Mouse (Mus musculus): ENCODE measurements around the gene Gpr68. TPM values are rescaled to one million over a fixed set of nuclear protein-coding genes. Genes with fewer than 3 reads are reported as not detected.

Gene Gpr68
- polyA plus RNA-seq, 1 experiment: 0.13 TPM

GRCm38 (mm10) chr12:100952193-100952931 is 44.4 kb upstream of the Gpr68 start:
- Histone ChIP-seq H3ac (ENCODE audit: control insufficient read depth, insufficient read length, low read depth) (no peak overlapping the region), H3K36me3 (ENCODE audit: control insufficient read depth, insufficient read depth) (peaks cover 6% of the 10 kb centered on the region), H3K4me3 (ENCODE audit: insufficient read depth, poor library complexity, severe bottlenecking) (no peak overlapping the region), H3K79me3 (ENCODE audit: low read depth) (no peaks in the 10 kb centered on the region), H3K27me3 (ENCODE audit: control insufficient read depth, insufficient read depth, insufficient read length) (no peaks in the 10 kb centered on the region), H3K79me2 (ENCODE audit: control insufficient read depth, insufficient read depth) (no peaks in the 10 kb centered on the region)
- TF ChIP-seq FOSL1 (IDR thresholded peaks at IDR 0.05; ENCODE audit: insufficient read depth, low read length, poor library complexity, severe bottlenecking) (no peak), CTCF (IDR thresholded peaks at IDR 0.05; ENCODE audit: control insufficient read depth, insufficient read depth, insufficient read length) (peak; percentile 62)

GRCm38 (mm10) chr12:100949146-100949545 is 41.1 kb upstream of the Gpr68 start:
- H3K27me3 ChIP-seq (ENCODE audit: control insufficient read depth, insufficient read depth, insufficient read length): no peaks in the 10 kb centered on the region
- H3K4me3 ChIP-seq (ENCODE audit: insufficient read depth, poor library complexity, severe bottlenecking): no peak overlapping the region
- no peak overlapping the region for H3ac ChIP-seq (ENCODE audit: control insufficient read depth, insufficient read length, low read depth)
- TF ChIP-seq MYOD1 (IDR thresholded peaks at IDR 0.05; ENCODE audit: control insufficient read depth, insufficient read length, low read depth) (no peak), CTCF (IDR thresholded peaks at IDR 0.05; ENCODE audit: control insufficient read depth, insufficient read depth, insufficient read length) (no peak), FOSL1 (IDR thresholded peaks at IDR 0.05; ENCODE audit: insufficient read depth, low read length, poor library complexity, severe bottlenecking) (no peak), CEBPB (IDR thresholded peaks at IDR 0.05; ENCODE audit: low read depth) (no peak), MAX (IDR thresholded peaks at IDR 0.05) (no peak), MYOG (IDR thresholded peaks at IDR 0.05; ENCODE audit: control insufficient read depth, extremely low read depth, insufficient read length) (no peak), USF1 (IDR thresholded peaks at IDR 0.05; ENCODE audit: low read depth) (no peak)
- H3K79me3 ChIP-seq (ENCODE audit: low read depth): no peaks in the 10 kb centered on the region
- peaks cover 16% of the 10 kb centered on the region for H3K36me3 ChIP-seq (ENCODE audit: control insufficient read depth, insufficient read depth)
- H3K79me2 ChIP-seq (ENCODE audit: control insufficient read depth, insufficient read depth): no peaks in the 10 kb centered on the region

- no peaks in the 10 kb centered on the region for H3K79me2 ChIP-seq (ENCODE audit: control insufficient read depth, insufficient read depth)
- H3K79me3 ChIP-seq (ENCODE audit: low read depth): no peaks in the 10 kb centered on the region
- H3K36me3 ChIP-seq (ENCODE audit: control insufficient read depth, insufficient read depth): peaks cover 20% of the 10 kb centered on the region
- H3ac ChIP-seq (ENCODE audit: control insufficient read depth, insufficient read length, low read depth): no peak overlapping the region
- H3K4me3 ChIP-seq (ENCODE audit: insufficient read depth, poor library complexity, severe bottlenecking): no peak overlapping the region
- no peak for TF ChIP-seq MAX (IDR thresholded peaks at IDR 0.05)
- no peak for TF ChIP-seq CTCF (IDR thresholded peaks at IDR 0.05; ENCODE audit: control insufficient read depth, insufficient read depth, insufficient read length)
- no peak for TF ChIP-seq MYOD1 (IDR thresholded peaks at IDR 0.05; ENCODE audit: control insufficient read depth, insufficient read length, low read depth)
- H3K27me3 ChIP-seq (ENCODE audit: control insufficient read depth, insufficient read depth, insufficient read length): no peaks in the 10 kb centered on the region
Measured at GRCm38 (mm10) chr12:100948021-100948420, 40.0 kb upstream of the Gpr68 start.

GRCm38 (mm10) chr12:100945948-100946347 is 38.0 kb upstream of the Gpr68 start:
- Histone ChIP-seq H3K36me3 (ENCODE audit: control insufficient read depth, insufficient read depth) (peaks cover 14% of the 10 kb centered on the region), H3K27me3 (ENCODE audit: control insufficient read depth, insufficient read depth, insufficient read length) (no peaks in the 10 kb centered on the region), H3ac (ENCODE audit: control insufficient read depth, insufficient read length, low read depth) (no peak overlapping the region), H3K4me3 (ENCODE audit: insufficient read depth, poor library complexity, severe bottlenecking) (no peak overlapping the region), H3K79me2 (ENCODE audit: control insufficient read depth, insufficient read depth) (no peaks in the 10 kb centered on the region), H3K79me3 (ENCODE audit: low read depth) (no peaks in the 10 kb centered on the region)
- TF ChIP-seq USF1 (IDR thresholded peaks at IDR 0.05; ENCODE audit: low read depth) (no peak), MYOG (IDR thresholded peaks at IDR 0.05; ENCODE audit: control insufficient read depth, extremely low read depth, insufficient read length) (no peak), MYOD1 (IDR thresholded peaks at IDR 0.05; ENCODE audit: control insufficient read depth, insufficient read length, low read depth) (no peak), CTCF (IDR thresholded peaks at IDR 0.05; ENCODE audit: control insufficient read depth, insufficient read depth, insufficient read length) (no peak), FOSL1 (IDR thresholded peaks at IDR 0.05; ENCODE audit: insufficient read depth, low read length, poor library complexity, severe bottlenecking) (no peak), MAX (IDR thresholded peaks at IDR 0.05) (no peak), CEBPB (IDR thresholded peaks at IDR 0.05; ENCODE audit: low read depth) (no peak)

DNA sequence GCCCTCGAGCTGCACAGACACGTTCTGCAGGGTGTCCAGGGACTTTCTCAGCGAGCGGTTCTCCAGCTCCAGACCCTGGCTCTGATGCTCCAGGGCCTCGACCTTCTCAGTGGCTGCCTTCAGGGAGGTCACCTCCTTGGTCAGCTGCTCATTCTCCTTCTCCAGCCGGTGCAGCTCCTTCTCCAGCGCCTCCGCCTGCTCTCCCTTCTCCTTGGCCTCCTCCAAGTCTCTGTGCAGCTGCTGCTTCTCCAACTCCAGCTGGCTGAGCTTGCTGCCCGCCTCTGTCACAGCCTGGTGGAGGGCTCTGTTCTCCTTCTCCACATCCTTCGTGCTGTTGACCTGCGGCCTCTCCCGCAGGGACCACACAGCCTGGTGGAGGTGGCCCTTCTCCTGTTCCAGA is 37.5 kb upstream of the Gpr68 start:
- TF ChIP-seq MYOD1 (IDR thresholded peaks at IDR 0.05; ENCODE audit: control insufficient read depth, insufficient read length, low read depth) (no peak), MYOG (IDR thresholded peaks at IDR 0.05; ENCODE audit: control insufficient read depth, extremely low read depth, insufficient read length) (no peak), CEBPB (IDR thresholded peaks at IDR 0.05; ENCODE audit: low read depth) (no peak)
- H3K36me3 ChIP-seq (ENCODE audit: control insufficient read depth, insufficient read depth): peaks cover 18% of the 10 kb centered on the region
- no peaks in the 10 kb centered on the region for H3K27me3 ChIP-seq (ENCODE audit: control insufficient read depth, insufficient read depth, insufficient read length)

GRCm38 (mm10) chr12:100944921-100945336 is 36.9 kb upstream of the Gpr68 start:
- H3K36me3 ChIP-seq (ENCODE audit: control insufficient read depth, insufficient read depth): peaks cover 20% of the 10 kb centered on the region
- H3K27me3 ChIP-seq (ENCODE audit: control insufficient read depth, insufficient read depth, insufficient read length): no peaks in the 10 kb centered on the region
- no peaks in the 10 kb centered on the region for H3K79me2 ChIP-seq (ENCODE audit: control insufficient read depth, insufficient read depth)
- no peak overlapping the region for H3ac ChIP-seq (ENCODE audit: control insufficient read depth, insufficient read length, low read depth)
- TF ChIP-seq MYOG (IDR thresholded peaks at IDR 0.05; ENCODE audit: control insufficient read depth, extremely low read depth, insufficient read length) (no peak), CEBPB (IDR thresholded peaks at IDR 0.05; ENCODE audit: low read depth) (no peak), MYOD1 (IDR thresholded peaks at IDR 0.05; ENCODE audit: control insufficient read depth, insufficient read length, low read depth) (no peak), FOSL1 (IDR thresholded peaks at IDR 0.05; ENCODE audit: insufficient read depth, low read length, poor library complexity, severe bottlenecking) (no peak), USF1 (IDR thresholded peaks at IDR 0.05; ENCODE audit: low read depth) (no peak), MAX (IDR thresholded peaks at IDR 0.05) (no peak), CTCF (IDR thresholded peaks at IDR 0.05; ENCODE audit: control insufficient read depth, insufficient read depth, insufficient read length) (no peak)
- H3K79me3 ChIP-seq (ENCODE audit: low read depth): no peaks in the 10 kb centered on the region
- no peak overlapping the region for H3K4me3 ChIP-seq (ENCODE audit: insufficient read depth, poor library complexity, severe bottlenecking)

More for the DNA sequence above, 37.5 kb upstream of the Gpr68 start:
- no peaks in the 10 kb centered on the region for H3K79me3 ChIP-seq (ENCODE audit: low read depth)
- no peak overlapping the region for H3ac ChIP-seq (ENCODE audit: control insufficient read depth, insufficient read length, low read depth)
- no peaks in the 10 kb centered on the region for H3K79me2 ChIP-seq (ENCODE audit: control insufficient read depth, insufficient read depth)
- no peak overlapping the region for H3K4me3 ChIP-seq (ENCODE audit: insufficient read depth, poor library complexity, severe bottlenecking)
